Mouse (Mus musculus) liver (tissue): Measurements from ENCODE around the gene Knop1.

ENCODE experiments used
- DNase-seq: peaks from one replicate; pipeline ENCODE4 v3.0.0-alpha.2; 2020; ENCODE audit warnings: mixed read lengths

The Knop1 gene

DNA sequence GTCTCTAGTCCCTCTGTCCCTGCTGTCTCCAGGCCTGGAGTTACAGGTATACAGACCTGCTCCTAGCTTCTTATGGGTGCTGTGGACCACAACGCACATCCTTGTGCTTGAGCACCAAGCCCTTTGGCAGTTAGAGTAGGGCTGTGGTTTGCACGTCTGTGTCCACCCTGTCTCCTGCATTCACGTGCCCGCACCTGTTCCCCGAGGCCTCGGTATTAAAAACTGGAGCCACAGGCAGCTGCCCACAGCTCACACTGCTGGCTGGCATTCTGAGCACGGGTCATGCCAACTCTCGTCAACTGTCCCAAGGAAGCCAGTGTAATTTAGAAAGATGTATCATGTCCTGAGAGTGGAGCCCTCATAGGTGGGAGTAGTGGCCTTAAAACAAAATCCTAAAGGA, 60.3 kb downstream of the Knop1 start:
- no peak for DNase-seq

DNA sequence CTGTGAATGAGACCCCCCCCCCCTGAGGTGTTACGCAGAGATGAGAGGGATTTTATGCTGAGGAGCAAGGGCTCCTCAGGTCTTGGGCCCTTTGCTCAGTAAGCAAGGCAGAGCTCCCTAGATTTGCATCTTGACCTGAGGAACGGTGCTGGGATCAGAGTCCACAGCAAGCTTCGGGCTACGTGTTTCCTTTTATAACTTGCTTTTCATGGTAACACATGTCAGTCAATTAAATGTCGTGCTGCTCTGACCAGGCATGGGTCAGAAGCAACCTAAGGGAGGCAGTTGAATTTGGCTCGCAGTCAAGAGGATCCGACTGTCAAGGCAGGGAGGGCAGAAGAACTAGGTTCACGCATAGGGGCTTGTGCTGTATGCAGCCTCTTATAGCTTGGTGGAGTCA, 62.2 kb downstream of the Knop1 start:
- no peak for DNase-seq
